Mouse (Mus musculus): ENCODE data around the gene Agfg2.

Gene Agfg2

DNA sequence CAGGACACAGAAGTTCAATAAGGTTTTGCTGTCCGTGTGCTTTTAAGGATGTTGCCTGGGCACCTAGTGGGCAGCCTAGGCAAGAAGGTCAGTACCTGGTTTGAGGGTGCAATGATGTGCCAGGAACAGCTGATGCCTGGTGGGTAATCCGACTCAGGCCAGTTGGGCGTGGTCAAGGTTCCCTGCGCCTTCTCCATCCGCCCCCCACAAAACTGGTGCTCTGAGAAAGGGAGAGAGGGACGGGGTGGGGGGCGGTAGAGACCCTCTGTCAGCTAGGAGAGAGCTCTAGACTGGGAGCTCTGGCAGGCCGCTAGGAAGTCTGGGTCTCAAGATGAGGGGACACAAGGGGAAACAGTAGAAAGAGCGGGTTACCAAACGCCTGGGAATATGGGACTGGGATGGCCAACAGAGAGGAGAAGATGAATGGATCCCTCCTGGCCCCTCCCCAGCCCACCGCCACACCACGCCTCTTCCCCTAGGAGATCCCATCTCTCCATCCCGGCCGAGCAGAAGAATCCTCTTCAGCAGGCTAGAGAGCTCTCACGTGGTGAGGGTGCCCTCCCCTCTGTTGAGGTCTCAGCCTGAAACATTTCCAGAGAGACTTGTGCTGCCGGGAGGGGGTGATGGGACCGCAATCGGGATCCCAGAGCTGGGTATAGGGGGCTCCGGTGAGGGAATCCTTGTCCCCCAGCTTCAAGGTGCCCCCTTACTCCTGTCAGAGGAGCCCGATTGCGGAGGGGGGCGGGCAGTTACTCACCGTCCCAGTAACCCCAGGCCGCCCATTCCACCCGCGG is 76.5 kb downstream of the Agfg2 start:
- no peak for DNase-seq

DNA sequence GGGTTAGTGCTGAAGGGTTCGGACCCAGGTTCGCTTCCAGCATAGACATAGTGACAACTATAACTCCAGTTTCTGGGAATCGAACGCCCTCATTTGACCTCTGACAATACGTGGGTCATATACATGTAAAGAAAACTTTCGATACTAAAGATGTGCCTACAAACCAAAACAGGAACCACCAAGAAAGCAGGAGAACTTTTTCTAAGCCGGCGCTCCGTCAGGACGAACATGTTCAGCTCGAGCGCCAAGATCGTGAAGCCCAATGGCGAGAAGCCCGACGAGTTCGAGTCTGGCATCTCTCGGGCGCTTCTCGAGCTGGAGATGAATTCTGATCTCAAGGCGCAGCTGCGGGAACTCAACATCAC is 83.2 kb downstream of the Agfg2 start:
- DNase-seq: peak; percentile 45 to 52

DNA sequence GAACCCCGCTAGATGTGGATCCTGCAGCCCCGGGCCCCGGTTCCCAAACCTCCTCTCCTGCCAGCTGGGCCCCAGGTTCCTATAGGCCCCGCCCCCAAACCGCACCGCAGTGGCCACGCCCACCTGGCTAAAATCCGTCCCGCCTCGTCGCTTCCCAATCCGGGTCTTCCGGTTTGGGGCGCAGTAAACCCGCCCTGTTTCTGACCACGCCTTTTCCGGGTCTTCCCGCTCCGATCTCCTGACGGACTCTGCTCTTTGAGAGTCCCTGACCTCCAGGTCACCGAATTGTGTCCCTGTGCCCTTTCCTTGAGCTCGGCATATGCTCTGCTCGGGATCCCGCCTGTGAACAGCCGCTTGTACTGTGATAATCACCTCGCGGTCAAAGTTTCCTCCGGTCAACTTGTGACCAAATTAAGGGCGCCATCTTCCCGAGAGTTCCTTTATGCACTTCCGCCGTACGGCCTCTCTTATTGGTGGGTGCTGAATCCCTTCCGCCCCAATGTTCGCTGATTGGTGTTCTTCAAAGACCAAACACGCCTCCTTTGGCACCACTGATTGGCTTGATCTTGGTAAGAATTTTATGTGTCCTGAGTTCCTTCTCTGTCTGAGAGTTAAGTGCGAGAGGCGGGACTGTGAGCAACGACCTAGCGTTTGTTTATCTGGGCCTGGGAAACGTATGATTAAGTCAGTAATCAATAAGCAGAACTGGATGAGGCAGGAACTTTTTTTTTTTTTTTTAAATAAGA is 83.7 kb downstream of the Agfg2 start, which contains the start of gene Mospd3:
Gene Mospd3 (minus strand): TSS at position 440 of the 746 bp plus-strand sequence.
- DNase-seq: peak; percentile 98

Measured in cerebellum, postnatal 10 days (tissue).